Mouse (Mus musculus): Measurements from ENCODE around the gene Napsa.
A peak's percentile ranks its signal among the peaks of the same experiment; 100 is the strongest.

Napsa gene

DNA sequence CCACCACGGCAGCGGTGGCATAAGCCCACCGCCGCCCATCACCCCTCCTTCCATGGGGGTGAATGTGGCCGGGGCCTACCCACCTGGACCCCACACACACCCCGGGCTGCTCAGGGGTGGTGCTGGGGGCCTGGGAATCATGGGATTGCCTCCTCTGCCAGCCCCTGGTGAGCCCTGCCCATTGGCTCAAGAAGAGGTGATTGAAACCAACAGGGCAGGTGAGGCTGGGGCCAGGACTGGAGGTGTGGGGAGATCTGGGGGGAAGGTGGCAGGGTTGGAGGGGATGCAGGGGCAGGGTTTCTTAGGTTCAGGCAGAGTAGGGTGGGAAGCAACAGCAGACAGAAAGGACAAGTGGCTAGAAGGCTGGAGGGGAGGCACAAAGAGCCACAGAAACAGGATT lies 23.9 kb downstream of the Napsa start:
- DNase-seq (ENCODE audit: low read depth, low spot score) = no peak

DNA sequence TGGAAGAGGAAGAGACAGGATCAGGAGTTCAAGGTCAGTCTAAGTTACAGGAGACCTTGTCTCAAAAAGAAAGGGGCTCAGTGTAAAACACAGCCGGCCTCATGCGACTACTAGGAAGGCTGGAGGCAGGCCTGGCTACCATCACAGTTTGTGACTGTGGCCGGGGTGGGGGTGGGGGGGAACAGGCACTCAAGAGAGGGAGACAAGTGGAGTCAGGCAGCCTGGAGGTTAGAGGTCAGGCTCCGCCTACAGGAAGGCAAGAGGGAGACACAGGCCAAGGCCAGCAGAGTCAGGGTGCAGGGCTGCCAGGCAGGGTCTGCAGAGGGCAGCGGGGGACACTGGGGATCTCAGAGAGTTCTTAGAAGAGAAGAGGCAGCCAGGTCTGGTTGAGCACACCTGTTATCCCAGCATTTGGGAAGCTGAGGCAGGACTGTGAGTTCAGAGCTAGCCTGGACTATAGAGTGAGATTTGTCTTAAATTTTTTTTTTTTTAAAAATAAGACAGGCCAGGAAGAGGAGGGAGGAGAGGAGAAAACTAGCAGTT lies 24.9 kb downstream of the Napsa start:
- no peak for DNase-seq (ENCODE audit: low read depth, low spot score)

DNA sequence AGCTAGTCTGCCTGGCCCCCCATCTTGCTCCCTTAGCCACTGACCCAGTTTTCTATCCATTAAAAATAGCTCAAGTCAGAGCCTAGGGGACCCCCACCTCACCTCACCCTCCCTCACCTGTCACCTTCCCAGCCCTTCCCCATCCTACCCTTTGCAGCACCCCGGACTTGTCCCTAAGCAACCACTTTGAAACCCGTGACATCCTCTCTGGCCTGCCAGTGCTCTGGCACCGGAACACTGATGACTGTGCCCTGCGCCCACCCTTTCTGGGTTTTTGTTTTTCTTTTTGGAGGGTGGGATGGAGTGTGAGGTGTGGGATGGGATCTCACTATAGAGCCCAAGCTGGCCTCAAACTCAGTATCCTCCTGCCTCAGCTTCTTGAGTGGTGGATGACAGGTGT lies 25.5 kb downstream of the Napsa start:
- DNase-seq (ENCODE audit: low read depth, low spot score) = no peak

DNA sequence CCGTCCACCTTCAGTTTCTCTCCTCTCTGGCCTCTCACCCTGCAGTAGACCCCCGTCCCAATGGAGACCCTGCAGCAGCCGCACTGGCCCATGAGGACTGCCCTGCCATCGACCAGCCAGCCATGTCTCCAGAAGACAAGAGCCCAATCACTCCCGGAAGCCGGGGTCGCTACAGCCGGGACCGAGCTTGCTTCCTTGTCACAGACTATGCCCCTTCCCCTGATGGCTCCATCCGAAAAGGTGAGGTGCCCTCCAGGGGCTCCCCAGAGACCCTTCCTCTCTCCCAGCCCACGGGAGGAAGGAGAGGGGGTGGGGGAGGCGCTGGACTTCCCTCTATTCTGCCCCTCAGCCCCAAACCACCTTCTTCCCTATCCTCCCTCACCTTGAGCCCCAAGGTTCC lies 26.2 kb downstream of the Napsa start:
- no peak for DNase-seq (ENCODE audit: low read depth, low spot score)

DNA sequence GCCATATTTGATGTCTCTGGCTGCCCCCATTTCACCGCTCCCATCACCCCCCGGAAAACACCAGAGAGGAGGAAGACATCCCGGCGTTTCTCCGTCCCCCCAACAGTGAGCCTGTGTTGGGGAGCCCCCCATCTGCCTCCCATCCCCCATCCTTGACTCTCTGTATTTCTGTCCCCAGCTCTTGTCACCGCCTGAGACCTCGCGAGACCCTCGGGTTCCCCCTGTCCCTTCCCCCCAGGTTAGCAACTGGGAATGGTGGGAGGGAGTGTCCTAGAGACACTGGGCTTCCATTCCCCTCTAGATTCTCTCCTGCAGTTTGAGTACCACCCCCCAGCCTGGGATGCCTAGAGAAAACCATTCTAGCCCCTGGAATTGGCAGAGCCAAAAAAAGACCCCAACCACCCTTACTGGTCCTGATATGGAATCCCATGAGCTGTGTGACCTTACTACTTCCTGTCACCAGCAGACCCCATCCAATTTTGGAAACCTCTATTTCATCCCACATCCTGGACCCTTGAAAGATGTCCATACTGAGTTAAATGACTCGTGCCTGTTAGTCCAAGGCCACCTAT lies 28.6 kb downstream of the Napsa start:
- DNase-seq (ENCODE audit: low read depth, low spot score) = no peak

DNA sequence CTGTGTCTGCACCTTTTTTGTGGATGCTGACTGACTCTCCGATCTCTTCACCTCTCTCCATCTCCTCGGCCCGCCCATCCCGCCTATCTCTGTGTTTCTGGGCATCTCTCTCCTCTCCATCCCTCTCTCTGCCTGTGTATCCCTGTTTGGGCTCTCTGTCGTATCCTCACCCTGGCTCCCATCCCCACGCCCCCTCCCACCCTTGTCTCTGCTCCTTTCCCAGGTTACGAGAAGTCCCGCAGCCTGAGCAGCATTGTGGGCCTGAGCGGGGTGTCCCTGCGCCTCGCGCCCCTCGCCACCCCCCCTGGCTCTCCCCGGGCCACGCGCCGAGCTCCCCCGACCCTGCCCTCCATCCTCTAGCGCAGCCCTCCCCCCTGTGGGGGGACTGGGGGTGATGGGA lies 29.5 kb downstream of the Napsa start:
- no peak for DNase-seq (ENCODE audit: low read depth, low spot score)

DNA sequence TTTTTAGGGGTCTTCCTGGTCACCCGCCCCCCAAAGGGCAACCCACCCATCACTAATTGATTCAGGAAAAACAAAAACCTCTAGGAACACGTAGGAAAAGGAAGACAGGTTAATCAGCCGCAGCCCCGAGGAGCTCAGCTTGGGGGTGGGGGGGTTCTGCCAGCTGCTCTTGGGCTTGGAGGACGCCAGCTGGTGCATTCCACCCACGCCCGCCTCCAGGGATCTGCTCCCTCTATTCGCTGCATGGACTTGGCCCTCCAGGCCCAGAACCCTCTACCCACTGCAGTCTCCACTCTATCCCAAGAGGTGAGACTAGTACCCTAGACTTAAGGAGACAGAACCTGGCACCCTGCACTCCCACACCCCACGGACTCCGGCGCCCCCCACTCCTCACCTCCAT lies 30.3 kb downstream of the Napsa start:
- no peak for DNase-seq (ENCODE audit: low read depth, low spot score)

DNA sequence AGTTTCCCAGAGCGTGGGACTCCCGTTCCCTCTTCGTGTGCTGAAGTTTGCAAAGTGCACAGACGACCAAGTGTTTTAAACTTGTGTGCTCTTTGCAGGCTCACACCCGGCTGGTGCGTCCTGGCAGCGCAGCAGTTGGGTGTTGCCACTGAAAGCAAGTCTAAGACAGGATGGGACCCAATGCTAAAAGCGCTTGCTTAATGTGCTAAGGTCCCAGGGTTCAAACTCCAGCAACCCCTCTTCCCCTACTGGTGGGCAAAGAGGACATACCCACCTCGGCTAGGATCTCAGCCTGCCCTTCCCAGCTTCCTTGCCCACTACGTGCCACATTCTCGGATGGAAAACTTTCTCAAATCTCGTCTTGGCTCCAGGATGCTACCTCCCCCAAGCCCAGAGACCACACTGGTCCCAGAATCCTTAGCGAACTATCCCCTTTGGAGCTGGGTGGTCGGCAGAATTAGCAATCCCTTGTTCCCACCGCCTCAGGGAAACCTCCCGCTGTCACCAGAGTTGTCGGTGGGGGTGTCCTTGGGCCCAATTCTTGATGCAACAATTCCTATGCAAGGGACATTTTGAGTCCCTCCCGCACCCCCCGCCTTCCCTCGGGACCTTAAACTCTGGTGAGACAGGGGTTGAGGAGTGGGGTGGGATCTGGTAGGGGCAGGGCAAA lies 31.1 kb downstream of the Napsa start:
- DNase-seq (ENCODE audit: low read depth, low spot score) = no peak

DNA sequence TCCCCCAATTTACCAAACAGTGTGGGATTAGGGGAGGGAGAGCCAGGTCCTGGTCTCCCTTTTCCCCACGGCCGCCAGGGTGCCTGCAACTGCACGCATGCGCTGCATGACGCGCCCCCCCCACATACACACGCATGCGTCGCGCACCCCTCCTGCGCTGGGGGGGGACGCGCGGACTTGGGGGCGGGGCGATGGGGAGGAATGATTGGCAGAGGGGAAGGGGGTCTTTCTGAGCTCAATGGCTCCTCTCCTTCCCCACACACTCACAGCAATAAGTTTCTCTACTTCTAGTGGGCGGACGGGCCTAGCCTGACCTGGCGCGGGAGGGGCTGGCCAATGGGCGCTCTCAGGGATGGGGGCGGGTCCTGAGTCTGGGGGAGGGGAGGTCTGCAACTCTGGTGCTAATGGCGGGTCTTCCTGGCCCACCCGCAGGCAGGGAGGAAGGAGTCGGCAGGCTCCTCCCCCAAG lies 32.0 kb downstream of the Napsa start:
- DNase-seq (ENCODE audit: low read depth, low spot score) = peak; percentile 77

DNA sequence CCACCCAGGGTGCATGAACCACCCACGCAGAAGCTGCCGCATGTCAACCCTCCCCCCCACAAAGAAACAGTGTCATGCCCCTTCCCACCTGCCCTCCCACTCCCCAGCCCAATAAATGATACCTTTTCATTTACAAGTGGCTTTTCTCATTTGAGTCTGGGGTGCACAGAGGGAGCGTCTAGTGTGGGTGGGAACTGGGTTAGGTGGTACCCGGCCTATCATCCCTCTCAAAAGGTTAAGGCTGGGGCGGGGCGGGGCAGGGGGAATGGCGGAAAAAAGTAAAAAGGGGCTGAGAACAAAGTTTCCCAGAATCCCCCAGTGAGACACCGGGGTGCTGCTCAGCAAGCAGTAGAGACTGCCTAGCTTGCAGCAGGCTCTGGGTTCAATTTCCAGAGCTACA lies 32.4 kb downstream of the Napsa start:
- DNase-seq (ENCODE audit: low read depth, low spot score) = no peak

DNA sequence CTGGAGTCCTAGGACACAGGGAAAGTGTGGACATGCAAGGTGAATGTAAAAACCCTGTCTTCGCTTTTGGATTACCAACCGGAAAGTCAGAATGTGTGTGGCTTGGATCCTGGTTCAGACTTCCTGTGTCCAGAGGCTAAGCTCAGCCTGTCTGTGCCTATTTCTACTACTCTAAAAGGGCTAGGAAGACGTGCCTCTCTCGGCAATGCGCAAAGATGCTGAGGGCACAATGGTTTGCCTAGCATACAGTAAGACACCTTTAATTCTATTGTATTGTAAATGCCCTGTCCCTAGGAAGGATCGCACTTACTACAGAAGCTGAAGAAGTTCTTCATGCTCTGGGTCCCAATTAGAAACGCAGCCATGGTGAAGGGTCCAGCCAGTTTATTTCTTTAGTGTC lies 33.3 kb downstream of the Napsa start:
- no peak for DNase-seq (ENCODE audit: low read depth, low spot score)

DNA sequence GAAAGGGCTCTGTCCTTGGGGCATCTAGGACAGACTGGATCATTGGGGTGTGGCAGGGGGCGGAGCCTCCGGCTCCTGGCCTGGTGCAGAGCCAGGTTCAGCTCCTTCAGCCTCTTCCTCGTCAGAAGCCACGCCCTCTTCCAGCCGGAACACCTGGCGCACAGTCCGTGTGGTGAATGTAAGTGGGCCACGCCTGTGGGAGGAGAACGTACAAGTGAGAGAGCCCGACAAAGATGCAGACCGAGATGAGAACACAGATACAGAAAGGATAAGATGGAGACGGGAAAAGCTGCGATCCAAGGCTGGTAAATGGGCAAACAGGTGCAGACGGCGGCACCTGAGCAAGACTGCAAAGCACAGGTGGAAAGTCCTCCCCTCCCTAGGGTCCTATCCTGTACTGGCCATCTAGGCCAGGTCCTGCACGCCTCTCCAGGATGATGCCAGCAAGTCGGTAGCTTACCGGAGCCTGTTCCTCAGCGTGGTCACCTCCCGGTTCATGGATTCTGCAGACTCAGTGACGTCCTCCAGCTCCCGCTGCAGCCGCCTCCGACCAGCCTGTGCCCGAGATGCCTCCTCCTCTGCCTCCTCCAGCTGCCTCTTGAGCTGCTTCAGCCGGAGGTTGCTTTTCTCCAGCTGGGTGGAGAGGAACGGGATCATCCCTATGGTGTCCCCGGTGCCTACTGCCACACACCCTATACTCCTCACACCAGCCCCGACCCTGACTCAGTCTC lies 34.2 kb downstream of the Napsa start:
- peak; percentile 75 for DNase-seq (ENCODE audit: low read depth, low spot score)

DNA sequence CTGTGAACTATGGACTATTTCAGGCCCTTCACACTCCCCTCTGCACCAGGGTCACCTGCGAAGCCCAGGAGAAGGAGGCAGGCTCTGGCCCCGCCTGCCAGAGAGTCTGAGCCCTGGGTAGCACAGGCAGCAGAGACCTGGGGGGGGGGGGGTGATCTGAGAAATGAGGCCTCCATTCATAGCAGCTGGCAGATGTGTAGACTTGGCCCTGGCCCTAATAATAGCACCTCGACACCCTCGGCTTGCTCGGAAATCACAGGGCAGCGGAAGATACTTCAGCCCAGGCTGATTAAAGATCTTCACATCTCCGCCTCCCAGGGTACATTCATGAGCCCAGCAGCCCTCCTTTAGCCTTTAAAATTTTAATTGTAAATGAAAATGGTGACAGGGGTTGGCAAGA lies 40.0 kb downstream of the Napsa start:
- DNase-seq (ENCODE audit: low read depth, low spot score) = no peak

DNA sequence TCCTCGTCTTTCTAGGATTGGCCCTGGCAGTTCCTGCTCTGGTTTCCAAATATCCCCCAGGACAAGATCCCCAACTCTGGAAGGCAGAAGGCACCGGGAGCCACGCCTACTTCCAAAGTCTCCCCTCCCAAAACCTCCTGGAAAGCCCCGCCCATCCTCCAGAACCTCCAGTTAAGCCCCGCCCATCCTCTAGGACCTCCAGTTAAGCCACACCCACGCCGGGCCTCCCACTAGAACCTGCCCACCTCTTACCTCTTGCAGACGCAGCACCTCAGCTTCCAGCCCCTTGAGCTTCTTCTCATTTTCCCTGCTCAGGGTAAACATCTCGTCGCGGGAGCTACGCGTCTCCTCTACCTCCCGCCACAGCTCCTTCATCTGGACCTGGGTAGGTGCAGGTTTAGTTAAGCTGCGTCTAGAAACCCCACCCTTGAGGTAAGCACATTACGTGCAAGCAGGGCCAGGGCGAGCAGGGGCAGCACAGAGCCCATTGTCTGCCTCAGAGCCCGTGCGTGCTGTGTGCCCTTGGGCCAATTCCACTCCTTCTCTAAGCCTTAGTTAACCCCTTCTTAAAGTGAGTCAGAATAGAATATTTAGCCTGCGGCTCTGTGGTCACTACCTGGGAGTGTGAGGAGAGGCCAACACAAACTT lies 42.0 kb downstream of the Napsa start:
- DNase-seq (ENCODE audit: low read depth, low spot score) = peak; percentile 76

DNA sequence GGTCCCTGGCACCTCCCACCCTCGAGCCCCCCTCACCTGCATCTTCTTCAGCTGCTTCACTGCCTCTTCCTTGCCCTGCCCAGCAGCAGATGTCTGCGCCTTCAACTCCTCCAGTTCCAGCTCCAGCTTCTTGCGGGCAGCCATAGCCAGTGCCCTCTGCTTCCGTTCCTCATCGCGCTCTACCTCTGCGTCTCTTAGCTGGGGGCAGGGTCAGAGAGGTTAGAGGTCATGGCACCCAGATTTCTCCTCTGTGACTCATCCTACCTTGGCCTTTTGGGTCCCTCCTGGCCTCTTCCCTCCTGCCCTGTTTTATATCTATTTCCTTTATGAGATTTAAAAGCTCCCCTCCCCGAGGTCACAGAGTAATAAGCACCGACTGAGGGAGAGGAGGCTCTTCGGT lies 43.1 kb downstream of the Napsa start:
- DNase-seq (ENCODE audit: low read depth, low spot score) = no peak

DNA sequence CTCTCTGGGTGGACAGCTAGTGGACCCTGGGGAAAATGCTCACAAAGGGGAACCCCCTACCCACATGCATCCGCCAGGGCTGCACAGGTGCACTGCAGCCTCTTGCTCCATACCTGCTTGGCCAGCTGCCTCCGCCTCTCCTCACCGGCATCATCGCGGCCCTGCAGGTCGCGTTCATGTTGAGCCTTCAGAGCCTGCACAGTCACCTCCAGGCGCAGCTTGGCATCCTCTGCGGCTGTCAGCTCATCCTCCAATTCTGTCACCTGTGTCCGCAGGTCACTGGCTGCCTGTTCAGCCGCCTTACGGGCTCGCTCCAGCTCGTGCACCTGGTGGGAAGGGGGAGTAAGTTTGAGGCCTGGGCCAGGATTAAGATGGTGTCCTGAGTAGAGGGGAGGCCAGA lies 43.8 kb downstream of the Napsa start:
- no peak for DNase-seq (ENCODE audit: low read depth, low spot score)

DNA sequence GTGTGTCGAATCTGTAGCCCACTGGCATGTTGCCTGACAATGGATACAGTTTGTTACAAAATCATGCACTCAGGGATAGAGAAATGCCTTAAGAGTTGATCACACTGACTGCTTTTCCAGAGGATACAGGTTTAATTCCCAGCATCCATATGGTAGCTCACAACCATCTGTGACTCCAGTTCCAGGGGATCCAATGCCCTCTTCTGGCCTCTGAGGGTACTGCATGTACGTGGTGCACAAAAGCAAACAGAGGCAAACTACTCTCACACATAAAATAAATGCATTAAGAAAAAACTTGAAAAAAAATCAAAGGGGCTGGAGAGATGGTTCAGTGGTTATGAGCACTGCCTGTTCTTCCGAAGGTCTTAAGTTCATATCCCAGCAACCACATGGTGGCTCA lies 44.9 kb downstream of the Napsa start:
- DNase-seq (ENCODE audit: low read depth, low spot score) = no peak

DNA sequence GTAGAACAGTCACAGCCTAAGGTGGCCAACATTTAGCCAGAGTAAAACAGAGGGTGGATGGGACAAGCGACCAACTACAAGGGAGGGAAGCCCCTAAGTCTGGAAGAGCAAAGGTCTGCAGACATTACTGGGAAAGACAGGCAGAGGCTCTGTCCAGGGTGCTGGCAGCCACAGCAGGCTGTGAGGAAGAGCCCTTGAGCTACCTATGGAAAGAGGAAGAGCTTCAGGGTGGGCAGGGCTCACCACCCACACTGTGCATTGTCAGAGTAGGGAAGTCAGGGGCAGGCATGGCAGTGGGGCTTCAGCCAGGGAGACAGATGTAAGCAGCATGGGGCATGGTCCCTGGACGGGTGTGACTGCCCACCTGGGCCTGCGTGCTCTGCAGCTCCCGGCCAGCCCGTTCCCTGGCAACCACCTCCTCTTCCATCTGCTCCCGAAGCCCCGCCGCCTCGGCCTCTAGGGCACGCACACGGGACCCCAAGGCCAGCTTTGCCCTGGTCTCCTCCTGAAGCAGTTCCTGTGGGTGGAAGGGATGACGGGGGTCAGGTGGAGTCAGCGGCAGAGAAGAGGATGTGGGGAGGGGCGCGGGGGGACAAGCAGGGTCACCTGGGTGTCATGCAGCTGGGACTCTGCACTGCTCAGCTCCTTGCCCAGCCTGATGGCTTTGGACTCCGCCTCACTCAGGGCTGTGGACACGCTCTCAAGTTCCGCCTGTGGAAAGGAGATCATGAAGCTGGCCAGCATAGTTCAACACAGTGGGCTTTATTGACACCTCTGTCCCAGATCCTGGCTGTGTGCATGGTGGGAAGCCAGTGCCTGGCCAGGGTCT lies 51.7 kb downstream of the Napsa start:
- DNase-seq (ENCODE audit: low read depth, low spot score) = no peak

DNA sequence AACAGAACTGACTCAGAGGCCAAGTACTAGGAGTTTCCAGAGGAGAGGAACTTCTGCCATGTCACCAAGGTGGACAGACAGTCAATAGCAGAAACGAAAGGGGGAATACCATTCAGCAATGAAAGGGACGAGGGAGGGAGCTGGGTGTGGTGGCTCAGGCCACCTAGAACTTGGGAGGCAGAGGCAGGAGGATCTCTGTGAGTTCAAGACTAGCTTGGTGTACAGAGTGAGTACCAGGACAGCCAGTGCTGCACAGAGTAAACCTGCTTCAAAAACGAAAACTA lies 52.3 kb downstream of the Napsa start:
- DNase-seq (ENCODE audit: low read depth, low spot score) = no peak

DNA sequence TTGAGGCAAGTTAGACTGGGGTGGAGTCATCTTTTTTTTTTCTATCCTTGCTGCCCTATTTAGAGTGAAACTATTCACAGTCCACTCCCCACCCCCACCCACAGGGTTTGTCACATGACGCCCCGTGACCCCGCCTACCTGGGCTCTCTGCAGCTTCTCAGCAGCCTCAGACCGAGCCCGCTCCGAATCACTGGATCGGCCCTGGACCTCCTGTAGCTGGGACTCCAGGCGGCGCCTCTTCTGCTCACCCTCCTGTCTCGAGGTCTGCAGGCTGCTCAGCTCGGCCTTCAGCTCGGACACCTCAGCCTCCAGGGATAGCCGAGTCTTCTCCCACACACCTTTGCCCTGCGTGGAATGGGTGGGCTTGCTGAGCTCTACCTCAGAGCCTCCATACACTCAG lies 52.6 kb downstream of the Napsa start:
- DNase-seq (ENCODE audit: low read depth, low spot score) = no peak

DNA sequence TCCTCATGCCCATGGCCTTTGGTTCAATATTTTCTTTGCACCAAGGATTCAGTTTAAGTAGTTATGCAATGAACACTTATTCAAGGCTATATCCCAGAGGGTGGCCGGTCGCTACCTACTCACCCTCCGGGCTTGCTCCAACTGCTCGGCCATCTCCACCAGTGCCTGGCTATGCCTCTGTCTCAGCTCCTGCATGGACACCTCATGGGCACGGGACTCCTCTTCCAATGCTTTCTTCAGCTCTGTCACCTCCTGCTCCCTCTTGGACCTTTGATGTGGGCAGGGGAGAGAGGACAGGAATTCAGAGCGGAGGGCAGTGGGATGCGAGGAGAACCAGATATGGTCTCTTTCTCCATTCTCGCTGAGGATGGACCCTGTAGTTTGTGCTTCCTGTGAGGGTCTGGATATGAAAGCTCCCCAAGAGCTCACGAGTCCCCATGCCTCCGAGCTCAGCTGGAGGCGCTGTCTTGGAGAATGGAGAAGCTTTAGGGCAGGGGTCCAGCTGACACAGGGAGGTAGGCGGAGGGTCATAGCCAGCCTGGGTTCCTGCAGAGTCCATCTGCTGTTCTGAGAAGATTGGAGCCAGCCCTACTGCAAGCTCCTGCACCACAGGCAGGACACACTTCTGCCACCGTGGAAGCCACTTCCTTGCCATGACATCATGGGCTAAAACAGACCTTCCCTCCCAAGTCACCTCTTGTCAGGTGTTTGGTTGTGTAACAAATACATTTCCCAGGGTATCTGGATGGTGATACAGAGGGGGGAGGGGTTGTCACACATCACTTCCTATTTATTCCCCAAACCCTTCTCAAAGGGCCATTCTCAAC lies 53.3 kb downstream of the Napsa start:
- no peak for DNase-seq (ENCODE audit: low read depth, low spot score)

All from WW6 (cell line).